Mouse (Mus musculus) left cerebral cortex, postnatal 36 days (tissue): ENCODE data around the gene P2rx1. TPM values are rescaled to one million over a fixed set of nuclear protein-coding genes. Genes with fewer than 3 reads are reported as not detected.

ENCODE experiments used
- DNase-seq, 2 experiments: peaks; one replicate each; pipeline ENCODE4 v3.0.0; 2021 to 2022; ENCODE audit warnings: low spot score in 2 of 2, mixed read lengths in 1 of 2
- intact Hi-C: fragments of 180-260 bp; cut with DNase I; formaldehyde crosslinking; loops from one replicate; pipeline ENCODE4 v1.15.1; 2025
- total RNA-seq, 2 experiments: library from RNA; stranded (reverse); gene quantifications; 2 replicates each; pipeline ENCODE4 v1.2.3; 2021

The P2rx1 gene
- total RNA-seq, result under 1 TPM; 0.36 to 0.62 TPM

DNA sequence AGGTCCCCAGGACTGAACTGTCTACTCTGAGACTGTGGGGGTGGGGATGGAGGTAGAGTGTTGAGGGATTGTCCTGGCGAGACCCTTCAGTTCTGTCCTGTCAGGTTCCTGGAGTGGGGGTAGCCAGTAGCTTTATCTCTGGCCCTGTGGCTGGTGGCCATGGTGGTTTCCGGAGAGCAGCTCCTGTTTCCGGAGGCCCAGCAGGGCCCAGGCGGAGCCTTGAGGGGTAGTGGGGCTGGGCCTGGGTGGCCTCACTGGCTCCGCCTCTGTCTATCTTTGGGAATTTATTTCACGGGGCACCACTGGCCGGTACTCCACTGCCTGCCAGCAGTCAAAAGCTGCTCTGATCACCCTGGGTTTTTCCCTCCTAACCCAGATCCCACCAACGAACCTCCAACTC lies at the start of gene P2rx1:
Gene P2rx1 (plus strand): TSS at position 333 of the 400 bp plus-strand sequence.
- no peak for DNase-seq
- intact Hi-C loops, result loop anchor here (5.0 kb wide), 1 partner anchor 426 kb away; no protein-coding TSS in a partner anchor

- intact Hi-C loops, result no loop called here
- no peak for DNase-seq
Measured at GRCm38 (mm10) chr11:72951137-72952000, 47.5 kb upstream of the P2rx1 start.

DNA sequence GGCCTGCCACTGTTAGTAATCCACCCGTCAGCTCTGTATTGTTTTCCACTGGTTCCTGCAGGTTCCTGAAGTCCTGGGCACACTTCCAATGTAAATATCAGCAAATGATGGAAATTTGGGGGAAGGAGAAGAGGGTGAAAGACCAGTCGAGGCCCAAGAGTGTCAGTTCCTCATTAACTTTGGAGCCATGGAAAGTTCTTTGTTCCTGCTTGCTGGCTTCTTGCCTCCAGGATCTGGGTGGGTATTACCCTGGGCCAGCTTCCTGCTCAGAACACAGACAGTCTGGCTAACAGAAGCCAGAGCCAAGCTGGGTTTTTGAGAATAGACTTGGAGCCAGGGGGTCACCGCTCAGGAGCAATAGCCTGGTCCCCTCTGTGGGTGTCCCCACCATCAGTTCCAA lies 46.7 kb upstream of the P2rx1 start:
- intact Hi-C loops, result no loop called here
- DNase-seq, result no peak

DNA sequence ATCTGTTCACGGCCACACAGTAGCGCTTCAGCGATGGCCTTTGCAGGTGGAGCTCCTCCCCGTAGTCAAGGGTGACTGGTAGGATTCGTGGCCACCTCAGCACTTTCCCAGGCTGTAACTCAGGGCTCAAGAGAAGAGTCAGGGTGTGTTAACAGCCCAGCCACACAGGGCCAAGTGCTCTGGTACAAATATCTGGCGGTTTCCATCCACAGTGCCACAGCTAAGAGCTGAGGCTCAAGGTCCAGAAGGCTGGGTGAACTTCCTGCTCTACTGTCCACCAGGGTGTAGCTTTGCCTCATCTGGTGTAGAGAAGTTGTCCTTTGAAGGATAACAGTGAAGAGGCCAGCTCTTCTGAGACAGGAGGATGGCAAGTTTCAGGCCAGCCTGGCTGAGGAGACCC lies 46.2 kb upstream of the P2rx1 start:
- intact Hi-C loops, result no loop called here
- no peak for DNase-seq

GRCm38 (mm10) chr11:72953116-72953439 lies 45.8 kb upstream of the P2rx1 start:
- intact Hi-C loops, result no loop called here
- no peak for DNase-seq

DNA sequence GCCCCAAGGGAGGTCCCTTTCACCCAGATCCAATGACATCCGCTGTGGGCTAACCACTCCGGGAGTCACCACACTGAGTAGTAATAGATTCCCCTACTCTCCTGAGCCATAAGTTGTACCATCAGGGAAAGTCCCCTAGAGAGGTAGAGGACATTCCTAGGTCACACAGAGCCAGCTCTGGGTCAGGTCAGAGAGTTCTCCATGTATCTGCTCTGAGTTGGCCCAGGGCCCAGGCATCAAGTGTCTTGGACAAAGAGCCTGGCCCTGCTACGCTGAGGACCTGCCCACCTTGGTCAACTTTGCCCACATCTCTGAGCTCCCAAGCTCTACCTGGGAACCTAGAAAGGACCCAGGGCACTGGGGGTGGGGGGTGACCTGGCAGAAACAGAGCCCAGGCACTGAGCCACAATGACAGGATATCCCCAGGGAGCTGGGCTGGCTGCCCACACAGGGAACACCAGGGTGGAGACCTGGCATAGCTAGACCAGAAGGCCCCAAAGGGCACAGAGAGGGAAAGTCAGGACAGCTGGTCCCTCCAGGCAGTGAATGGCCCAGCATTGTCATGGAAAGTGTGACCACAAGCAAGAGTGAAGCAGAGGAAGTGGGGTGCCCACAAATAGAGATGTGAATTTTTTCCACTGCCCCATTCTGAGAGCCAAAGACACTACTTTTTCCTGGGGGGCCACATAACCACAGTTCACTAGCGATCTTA lies 45.3 kb upstream of the P2rx1 start:
- no peak for DNase-seq
- intact Hi-C loops, result no loop called here

- no peak for DNase-seq
- intact Hi-C loops, result no loop called here
Measured at GRCm38 (mm10) chr11:72954216-72954615, 44.7 kb upstream of the P2rx1 start.

DNA sequence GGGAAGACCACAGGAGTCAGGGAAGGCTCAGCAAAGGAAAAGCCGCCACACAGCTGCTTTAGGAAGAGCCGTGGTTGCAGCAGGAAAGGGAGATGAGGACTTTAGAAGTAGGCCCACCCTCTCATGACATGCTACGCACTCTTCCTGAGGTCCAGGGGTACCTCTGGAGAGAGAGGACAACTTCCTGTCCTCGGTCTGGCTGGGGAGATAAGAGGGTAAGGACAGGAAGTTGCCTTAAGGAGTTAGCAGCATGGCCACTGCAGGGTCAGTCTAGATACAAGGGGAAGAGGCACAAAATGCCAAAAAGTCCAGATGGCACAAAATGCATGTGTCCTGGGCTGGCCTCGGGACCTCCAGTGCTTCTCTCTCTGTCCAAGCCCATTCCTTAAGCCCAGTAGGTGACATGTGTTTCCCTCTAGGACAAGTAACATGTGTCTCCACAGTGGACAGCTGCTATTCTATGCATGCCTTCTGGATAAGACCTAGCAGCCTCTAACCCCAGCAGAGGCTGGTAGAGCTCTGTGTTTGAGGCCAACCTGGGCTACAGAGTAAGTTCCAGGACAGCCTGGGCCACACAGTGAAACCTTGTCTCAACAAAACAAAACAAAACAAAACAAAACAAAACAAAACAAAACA lies 43.4 kb upstream of the P2rx1 start:
- intact Hi-C loops, result no loop called here
- DNase-seq, result no peak

DNA sequence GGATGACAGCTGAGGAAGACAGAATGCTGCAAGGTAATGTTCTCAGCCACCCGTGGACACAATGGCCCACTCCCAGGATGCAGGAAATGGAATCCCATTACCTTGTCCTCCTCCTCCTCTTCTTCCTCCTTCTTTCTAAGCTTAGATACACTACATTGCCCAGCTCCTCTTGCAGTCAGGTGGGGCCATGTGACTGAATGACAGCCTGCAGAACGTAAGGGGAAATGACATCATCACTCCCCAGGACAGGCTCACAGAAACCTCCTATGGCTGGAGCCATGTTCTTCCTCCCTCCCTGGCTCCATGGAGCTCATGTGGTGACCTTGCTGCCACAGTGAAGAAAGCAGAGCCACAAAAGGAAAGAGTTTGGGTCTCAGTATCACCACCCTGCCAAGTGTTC lies 41.6 kb upstream of the P2rx1 start:
- intact Hi-C loops, result no loop called here
- DNase-seq, result no peak

DNA sequence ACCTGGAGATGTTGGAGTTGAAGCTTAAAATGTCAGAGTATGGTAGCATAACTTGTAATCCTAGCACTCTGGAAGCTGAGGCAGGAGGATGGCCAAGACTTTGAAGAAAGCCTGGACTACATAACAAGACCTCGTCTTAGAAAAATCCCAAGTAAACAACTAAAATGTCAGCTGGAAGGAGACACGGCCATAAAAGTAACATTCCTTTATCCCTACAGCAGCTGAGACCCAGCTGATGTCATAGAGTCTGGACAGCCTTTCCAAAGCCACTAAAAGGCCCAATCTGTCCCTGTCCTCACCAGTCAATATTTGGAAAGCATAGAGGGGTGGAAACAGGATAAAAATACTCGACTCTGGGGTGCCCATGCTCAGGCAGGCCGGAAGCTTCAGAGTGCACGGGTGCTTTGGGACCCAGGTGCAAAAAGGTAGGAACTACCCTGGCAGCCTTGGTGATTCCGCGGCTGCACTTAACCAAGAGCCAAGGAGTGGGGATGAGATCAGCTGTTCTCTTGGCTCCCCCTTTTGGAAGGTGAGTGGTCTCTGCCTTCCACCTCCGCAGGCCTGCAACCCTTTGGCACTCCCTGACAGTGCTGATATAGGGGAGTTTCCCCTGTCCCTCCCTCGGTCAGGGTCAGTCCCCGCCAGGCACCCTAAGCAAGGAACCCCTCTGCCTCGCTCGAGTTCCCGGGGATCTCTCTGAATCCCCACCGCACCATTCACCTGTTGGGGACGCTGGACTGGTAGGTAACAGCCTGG lies 38.8 kb upstream of the P2rx1 start:
- intact Hi-C loops, result no loop called here
- no peak for DNase-seq

- intact Hi-C loops, result no loop called here
- no peak for DNase-seq
Measured at GRCm38 (mm10) chr11:72960723-72961071, 38.2 kb upstream of the P2rx1 start.

DNA sequence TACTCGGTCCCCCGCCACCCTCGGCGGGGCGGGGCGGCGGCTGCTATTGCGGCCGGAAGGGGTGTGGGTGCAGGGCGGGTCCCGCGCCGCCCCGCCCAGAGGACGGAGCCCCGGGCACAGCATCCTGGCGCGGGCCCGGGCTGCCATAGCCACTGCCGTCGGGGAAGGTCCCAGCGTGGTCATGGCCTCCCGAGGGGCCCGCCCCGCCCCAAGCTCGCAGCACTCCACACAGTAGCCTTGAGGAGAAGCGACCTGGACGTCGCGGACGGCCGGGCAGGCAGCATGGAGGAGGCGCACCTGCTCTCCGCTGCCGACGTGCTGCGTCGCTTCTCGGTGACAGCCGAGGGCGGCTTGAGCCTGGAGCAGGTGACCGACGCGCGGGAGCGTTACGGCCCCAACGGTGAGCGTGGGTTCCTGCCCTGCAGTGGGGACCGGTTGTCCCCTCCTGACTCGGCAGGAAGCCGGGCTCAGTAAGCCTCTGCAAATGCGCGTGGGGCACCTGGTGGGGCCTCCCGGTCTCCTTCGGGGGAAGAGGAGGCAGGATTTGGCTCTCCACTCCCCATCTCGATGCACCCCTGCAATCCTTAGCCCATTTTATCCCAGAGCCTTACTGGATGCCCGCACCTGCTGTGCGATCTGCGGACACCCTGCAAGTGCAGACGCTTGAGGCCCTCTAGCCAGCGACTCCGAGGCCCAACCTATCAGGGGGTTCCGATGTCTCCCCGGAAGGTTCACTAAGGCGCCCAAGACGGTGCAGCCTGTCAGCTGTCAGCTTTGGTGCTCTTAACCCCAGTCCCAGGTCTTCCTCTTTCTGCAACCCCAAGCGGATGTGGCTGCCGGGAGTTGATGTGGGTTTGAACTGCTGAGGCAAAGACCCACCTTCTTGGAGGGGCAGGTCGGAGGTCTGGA lies 37.6 kb upstream of the P2rx1 start, which contains the start of gene Atp2a3:
Gene Atp2a3 (plus strand): TSS at position 98 of the 909 bp plus-strand sequence.
- no peak for DNase-seq
- intact Hi-C loops, result no loop called here

DNA sequence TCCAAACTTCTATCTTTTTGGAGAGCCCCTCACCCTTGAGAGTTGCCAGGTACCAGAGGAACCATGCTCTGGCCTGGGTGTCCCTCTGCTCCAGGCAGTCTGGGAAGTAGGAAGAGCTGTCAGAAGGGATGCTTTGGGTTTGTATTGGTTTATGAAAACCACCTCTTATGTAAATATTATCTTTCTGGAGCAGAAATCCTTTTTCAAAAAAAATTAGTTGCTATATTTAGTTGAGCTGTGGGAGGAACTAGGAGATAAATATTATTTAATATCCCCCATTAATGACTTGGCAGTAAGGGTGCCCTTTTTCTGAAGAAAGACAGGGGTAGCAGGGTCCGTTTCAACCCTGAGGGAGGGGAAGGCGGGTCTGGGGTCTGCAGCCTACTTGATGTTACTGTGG lies 36.5 kb upstream of the P2rx1 start:
- DNase-seq, result no peak
- intact Hi-C loops, result no loop called here

DNA sequence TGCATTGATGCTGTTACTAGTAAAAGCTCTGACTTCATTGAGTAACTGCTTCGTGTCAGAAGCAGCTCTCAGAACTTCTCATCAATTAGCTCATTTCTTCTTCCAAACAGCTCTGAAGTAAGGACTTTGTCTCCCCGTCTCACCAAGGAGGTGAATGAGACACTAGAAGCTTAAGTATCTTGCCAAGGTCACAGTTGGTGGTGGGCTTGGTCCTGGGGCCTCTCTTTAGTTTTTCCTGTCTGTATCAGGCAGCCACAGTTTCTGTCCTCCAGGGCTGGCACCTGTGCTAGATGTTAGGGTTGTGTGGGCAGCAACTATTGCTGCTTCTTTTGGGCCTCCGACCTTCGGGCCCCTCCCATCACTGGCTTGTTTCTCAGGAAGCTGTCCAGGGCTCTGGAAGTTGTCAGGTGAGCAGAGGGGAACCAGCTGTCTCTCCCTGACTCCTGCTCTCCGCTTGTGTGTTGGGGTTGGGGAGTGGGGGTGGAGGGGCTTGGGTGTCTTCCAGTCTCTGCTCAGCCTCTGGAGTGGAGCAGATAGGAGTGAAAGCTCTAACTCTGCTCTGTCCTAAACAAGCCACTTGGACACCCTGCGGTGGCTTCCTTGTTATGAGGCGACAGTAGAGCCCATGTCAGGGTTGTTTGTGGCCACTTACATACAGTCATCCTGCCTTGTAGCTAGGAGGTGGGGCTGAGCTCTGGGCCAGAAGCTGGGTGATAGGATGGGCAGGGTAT lies 35.7 kb upstream of the P2rx1 start:
- intact Hi-C loops, result no loop called here
- DNase-seq, result no peak

DNA sequence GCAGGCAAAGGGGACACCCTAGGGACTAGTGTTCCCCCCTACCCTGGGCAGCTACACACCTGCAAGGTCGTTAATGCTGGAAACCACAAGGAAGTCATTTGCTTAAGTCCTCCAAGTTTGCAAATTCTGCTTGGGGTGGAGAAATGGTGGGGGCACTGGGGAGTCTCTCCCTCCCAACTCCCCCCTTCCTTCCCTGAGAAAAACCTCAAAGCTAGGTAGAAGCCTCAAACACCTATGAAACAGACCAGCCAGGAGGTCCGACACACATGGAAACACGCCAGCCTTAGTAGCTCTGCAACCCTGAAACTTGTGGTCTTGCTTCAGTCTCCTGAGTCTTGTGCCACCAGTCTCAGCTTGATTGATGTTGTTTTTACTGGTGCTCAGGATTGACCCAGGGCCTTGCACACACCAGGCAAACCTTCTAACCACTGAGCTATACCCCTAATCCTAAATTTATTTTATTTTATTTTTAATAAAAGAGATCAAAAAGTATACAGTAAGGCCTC lies 35.1 kb upstream of the P2rx1 start:
- intact Hi-C loops, result no loop called here
- DNase-seq, result no peak

- intact Hi-C loops, result no loop called here
- no peak for DNase-seq
Measured at GRCm38 (mm10) chr11:72974995-72975503, 23.9 kb upstream of the P2rx1 start.

DNA sequence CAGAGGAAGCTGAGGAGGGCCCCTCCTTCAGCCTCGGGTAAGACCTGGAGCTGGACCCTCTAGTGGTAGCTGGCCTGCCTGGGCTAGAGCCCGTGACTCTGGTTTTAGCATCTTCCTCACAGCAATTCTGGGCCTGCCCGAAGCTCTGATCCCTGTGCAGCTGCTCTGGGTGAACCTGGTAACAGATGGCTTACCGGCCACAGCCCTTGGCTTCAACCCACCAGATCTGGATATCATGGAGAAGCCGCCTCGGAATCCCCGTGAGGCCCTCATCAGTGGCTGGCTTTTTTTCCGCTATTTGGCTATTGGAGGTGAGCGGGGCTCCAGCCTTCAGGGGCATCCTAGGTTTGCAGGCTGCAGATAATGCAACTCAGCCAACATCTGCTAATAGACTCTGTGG lies 16.4 kb upstream of the P2rx1 start:
- no peak for DNase-seq
- intact Hi-C loops, result no loop called here

GRCm38 (mm10) chr11:72983283-72983682 lies 15.6 kb upstream of the P2rx1 start:
- no peak for DNase-seq
- intact Hi-C loops, result no loop called here
